Mouse (Mus musculus) stomach, postnatal 0 days (tissue): ENCODE measurements around the gene Zfp324. TPM values are rescaled to one million over a fixed set of nuclear protein-coding genes. Genes with fewer than 3 reads are reported as not detected.

Source experiments
- ATAC-seq: fragments of 200-750 bp; cut with Nextera tagmentation; 2 replicates; pipeline ENCODE4 v1.8.0; 2017; ENCODE audit not compliant: low FRiP score, low TSS enrichment
- DNase-seq: peaks from one replicate; pipeline ENCODE4 v3.0.0-alpha.2; 2016; ENCODE audit warnings: low spot score
- H3K27ac ChIP-seq: fragments of 300-500 bp; sonication (generic); replicated peaks from 2 replicates; pipeline ENCODE4 v1.5.1; 2014; ENCODE audit warnings: mild to moderate bottlenecking, control low read depth
- H3K27me3 ChIP-seq: fragments of 300-500 bp; sonication (generic); 2 replicates; pipeline ENCODE4 v1.6.1; 2014; ENCODE audit warnings: low read length; ENCODE audit not compliant: control insufficient read depth, insufficient read depth
- H3K36me3 ChIP-seq: fragments of 300-500 bp; sonication (generic); 2 replicates; pipeline ENCODE4 v1.6.1; 2014; ENCODE audit warnings: low read length, mixed read lengths; ENCODE audit not compliant: control insufficient read depth, insufficient read depth
- H3K4me1 ChIP-seq: fragments of 300-500 bp; sonication (generic); replicated peaks from 2 replicates; pipeline ENCODE4 v1.6.1; 2014; ENCODE audit warnings: antibody characterized with exemption; ENCODE audit not compliant: control insufficient read depth, insufficient read depth
- H3K4me2 ChIP-seq: fragments of 300-500 bp; sonication (generic); replicated peaks from 2 replicates; pipeline ENCODE4 v1.6.1; 2014; ENCODE audit warnings: low read depth, mild to moderate bottlenecking, control low read depth, moderate library complexity
- H3K4me3 ChIP-seq: fragments of 300-500 bp; sonication (generic); 2 replicates; pipeline ENCODE4 v1.5.1; 2014; ENCODE audit warnings: low read depth, low read length, control low read depth
- H3K9ac ChIP-seq: fragments of 300-500 bp; sonication (generic); 2 replicates; pipeline ENCODE4 v1.6.1; 2014; ENCODE audit warnings: mild to moderate bottlenecking, low read length, control low read depth, mixed read lengths
- H3K9me3 ChIP-seq: fragments of 300-500 bp; sonication (generic); 2 replicates; pipeline ENCODE4 v1.6.1; 2016; ENCODE audit warnings: low read length; ENCODE audit not compliant: control insufficient read depth
- CTCF ChIP-seq: IDR thresholded peaks from 2 replicates; pipeline ENCODE4 v1.5.1; 2016; ENCODE audit warnings: antibody characterized with exemption, low read depth, mild to moderate bottlenecking, moderate library complexity
- EP300 ChIP-seq: optimal IDR thresholded peaks from 2 replicates; pipeline ENCODE3; 2016; ENCODE audit warnings: antibody characterized with exemption
- WGBS: fragments of 180-500 bp; shearing (Covaris S2); extraction: QIAGEN DNeasy Blood & Tissue Kit; methylation state at CpG from one replicate; pipeline ENCODE4 v1.1.7; 2014; 5-methylcytosine and 5-hydroxymethylcytosine counted together
- polyA plus RNA-seq: library from polyadenylated mRNA; unstranded; fragments of >200 nt; fragmentation: Nextera tagmentation; extraction: Ambion mirVana; gene quantifications from 2 replicates; pipeline ENCODE4 v1.2.1, GENCODE M21; 2015

Zfp324 gene
- polyA plus RNA-seq, 1 experiment from 2014 or later = 4.4 TPM

GRCm38 (mm10) chr7:12998851-12999250 is 33.2 kb downstream of the Zfp324 start, which contains the start of gene Trim28:
Trim28 (plus strand) TSS chr7:12999114.
- H3K9ac ChIP-seq = no peak within 1 kb of the TSS
- ATAC-seq = no peak
- 80% methylated on average over 3 of the region's 3 CpGs for WGBS

GRCm38 (mm10) chr7:13001584-13001983 is 35.9 kb downstream of the Zfp324 start:
- no peak overlapping the region for H3K9ac ChIP-seq
- TF ChIP-seq EP300 (no peak), CTCF (no peak)
- ATAC-seq (no peak), DNase-seq (no peak)
- H3K36me3 ChIP-seq = peaks cover 5% of the 10 kb centered on the region; the same call in 1 of the 2 replicates
- H3K4me3 ChIP-seq = no peak overlapping the region
- no peak overlapping the region for H3K4me2 ChIP-seq
- H3K27ac ChIP-seq = no peak overlapping the region
- WGBS = 48% methylated on average over 1 of the region's 1 CpGs
- H3K9me3 ChIP-seq = no peaks in the 10 kb centered on the region
- no peaks in the 10 kb centered on the region for H3K27me3 ChIP-seq
- no peaks in the 10 kb centered on the region for H3K4me1 ChIP-seq

More at GRCm38 (mm10) chr7:12998851-12999250, 33.2 kb downstream of the Zfp324 start, which contains the start of gene Trim28:
- TF ChIP-seq EP300 (no peak), CTCF (no peak)
- no peak for DNase-seq
- no peaks in the 10 kb centered on the region for H3K4me1 ChIP-seq
- H3K9me3 ChIP-seq = no peaks in the 10 kb centered on the region
- H3K27ac ChIP-seq = no peak within 1 kb of the TSS
- no peaks in the 10 kb centered on the region for H3K36me3 ChIP-seq
- H3K4me2 ChIP-seq = no peak within 1 kb of the TSS
- H3K27me3 ChIP-seq = no peaks in the 10 kb centered on the region
- H3K4me3 ChIP-seq = no peak within 1 kb of the TSS

- Histone ChIP-seq H3K27me3 (no peaks in the 10 kb centered on the region), H3K9ac (no peak overlapping the region), H3K4me2 (no peak overlapping the region), H3K9me3 (no peaks in the 10 kb centered on the region), H3K27ac (no peak overlapping the region), H3K4me1 (no peaks in the 10 kb centered on the region), H3K36me3 (peaks cover 8% of the 10 kb centered on the region), H3K4me3 (no peak overlapping the region)
- DNase-seq (no peak), ATAC-seq (no peak)
- 79% methylated on average over 5 of the region's 5 CpGs for WGBS
- TF ChIP-seq CTCF (peak; percentile 32), EP300 (no peak)
Observed at GRCm38 (mm10) chr7:13003380-13003779, 37.7 kb downstream of the Zfp324 start.

GRCm38 (mm10) chr7:13006011-13006410 is 40.4 kb downstream of the Zfp324 start:
- Histone ChIP-seq H3K9me3 (no peaks in the 10 kb centered on the region), H3K9ac (no peak overlapping the region), H3K27ac (no peak overlapping the region), H3K27me3 (no peaks in the 10 kb centered on the region), H3K4me2 (no peak overlapping the region), H3K36me3 (peaks cover 8% of the 10 kb centered on the region), H3K4me1 (no peaks in the 10 kb centered on the region), H3K4me3 (no peak overlapping the region)
- TF ChIP-seq CTCF = no peak
- no peak for TF ChIP-seq EP300
- DNase-seq (no peak), ATAC-seq (no peak)
- WGBS = 88% methylated on average over 17 of the region's 17 CpGs

- H3K4me2 ChIP-seq = no peak overlapping the region
- H3K36me3 ChIP-seq = peaks cover 8% of the 10 kb centered on the region
- 90% methylated on average over 10 of the region's 10 CpGs for WGBS
- TF ChIP-seq EP300 = no peak
- no peak for TF ChIP-seq CTCF
- no peaks in the 10 kb centered on the region for H3K27me3 ChIP-seq
- ATAC-seq (no peak), DNase-seq (no peak)
- no peak overlapping the region for H3K4me3 ChIP-seq
- H3K27ac ChIP-seq = no peak overlapping the region
- no peak overlapping the region for H3K9ac ChIP-seq
- H3K4me1 ChIP-seq = no peaks in the 10 kb centered on the region
- H3K9me3 ChIP-seq = no peaks in the 10 kb centered on the region
Observed at GRCm38 (mm10) chr7:13006531-13006930, 40.9 kb downstream of the Zfp324 start.

- H3K4me3 ChIP-seq = no peak overlapping the region
- H3K4me1 ChIP-seq = no peaks in the 10 kb centered on the region
- no peak overlapping the region for H3K4me2 ChIP-seq
- peaks cover 8% of the 10 kb centered on the region for H3K36me3 ChIP-seq
- 63% methylated on average over 57 of the region's 57 CpGs for WGBS
- no peak overlapping the region for H3K9ac ChIP-seq
- TF ChIP-seq EP300 (no peak), CTCF (no peak)
- H3K27ac ChIP-seq = no peak overlapping the region
- no peaks in the 10 kb centered on the region for H3K9me3 ChIP-seq
- H3K27me3 ChIP-seq = no peaks in the 10 kb centered on the region
- ATAC-seq (no peak), DNase-seq (no peak)
Observed at GRCm38 (mm10) chr7:13007341-13008092, 41.9 kb downstream of the Zfp324 start.
